Mouse (Mus musculus): Measurements from ENCODE around the gene Gm27021. TPM values are rescaled to one million over a fixed set of nuclear protein-coding genes. Genes with fewer than 3 reads are reported as not detected.

Gene Gm27021
- not detected in 2 replicates for polyA plus RNA-seq (2011; ENCODE audit: insufficient read depth, insufficient read length, low read depth, missing spikeins)

DNA sequence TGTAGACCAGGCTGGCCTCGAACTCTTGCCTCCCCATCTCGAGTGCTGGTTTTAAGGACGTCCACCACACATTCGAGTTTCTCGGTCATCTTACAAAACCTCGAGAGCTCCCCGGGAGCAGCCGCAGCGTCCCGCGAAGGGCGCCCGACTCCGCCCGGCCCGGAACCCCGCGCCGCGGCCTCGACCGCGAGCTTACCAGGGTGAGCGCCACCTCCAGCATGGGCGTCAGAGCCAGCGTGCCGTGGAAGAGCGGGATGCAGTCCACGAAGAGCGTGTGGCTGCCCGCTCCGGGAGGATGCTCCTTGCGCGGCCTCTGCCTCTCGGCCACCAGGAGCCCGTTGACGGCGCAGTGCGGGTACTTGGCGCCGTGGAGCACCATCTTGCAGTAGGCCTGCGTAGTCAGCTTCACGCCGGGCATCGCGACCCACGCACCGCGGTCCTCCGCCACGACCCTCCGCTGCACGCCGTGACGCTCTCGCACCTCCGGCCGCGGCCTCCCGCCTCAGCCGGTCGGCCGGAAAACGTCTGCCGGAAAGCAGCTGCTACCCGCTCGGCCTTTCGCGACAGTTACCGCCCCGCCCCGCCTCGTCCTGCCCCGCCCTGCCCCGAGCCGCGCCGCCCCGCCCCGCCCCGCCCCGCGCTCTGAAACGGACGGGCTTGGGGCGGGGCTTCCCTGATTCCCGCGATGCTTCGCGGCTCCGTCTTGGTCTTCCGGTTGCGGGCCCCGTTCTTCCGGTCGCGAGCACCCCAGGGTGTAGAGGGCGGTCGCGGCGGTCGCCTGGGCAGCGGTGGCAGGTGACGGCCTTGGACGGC lies at the start of gene Gm27021, which contains the start of gene Cox4i1:
Gene Gm27021 (minus strand): TSS at position 519 of the 813 bp plus-strand sequence.
Gene Cox4i1 (plus strand): TSS at position 662 of the 813 bp plus-strand sequence.
- Histone ChIP-seq H3K27ac (ENCODE audit: insufficient read depth, low read length) (peak within 1 kb of the TSS; percentile 92), H3K27me3 (ENCODE audit: control insufficient read depth, insufficient read depth, low read length, poor library complexity, severe bottlenecking) (no peaks in the 10 kb centered on the region), H3K36me3 (ENCODE audit: control insufficient read depth, insufficient read depth, low read length, poor library complexity, severe bottlenecking) (peaks cover 45% of the 10 kb centered on the region), H3K4me1 (ENCODE audit: control insufficient read depth, insufficient read depth, low read length) (peaks cover 8% of the 10 kb centered on the region), H3K9ac (ENCODE audit: low read depth, poor library complexity, severe bottlenecking) (peak within 1 kb of the TSS; percentile 90), H3K9me3 (replicated peaks; ENCODE audit: control insufficient read depth, insufficient read depth, low read length, poor library complexity, severe bottlenecking) (no peaks in the 10 kb centered on the region), H3K4me3 (ENCODE audit: low read depth, low read length) (peak within 1 kb of the TSS; percentile 85)
- TF ChIP-seq POLR2A (IDR thresholded peaks at IDR 0.05; ENCODE audit: insufficient read depth, low read length) (peak; percentile 92), EP300 (IDR thresholded peaks at IDR 0.05; ENCODE audit: insufficient read depth, low read depth, low read length) (no peak), CTCF (IDR thresholded peaks at IDR 0.05; ENCODE audit: low read depth, low read length) (no peak)

DNA sequence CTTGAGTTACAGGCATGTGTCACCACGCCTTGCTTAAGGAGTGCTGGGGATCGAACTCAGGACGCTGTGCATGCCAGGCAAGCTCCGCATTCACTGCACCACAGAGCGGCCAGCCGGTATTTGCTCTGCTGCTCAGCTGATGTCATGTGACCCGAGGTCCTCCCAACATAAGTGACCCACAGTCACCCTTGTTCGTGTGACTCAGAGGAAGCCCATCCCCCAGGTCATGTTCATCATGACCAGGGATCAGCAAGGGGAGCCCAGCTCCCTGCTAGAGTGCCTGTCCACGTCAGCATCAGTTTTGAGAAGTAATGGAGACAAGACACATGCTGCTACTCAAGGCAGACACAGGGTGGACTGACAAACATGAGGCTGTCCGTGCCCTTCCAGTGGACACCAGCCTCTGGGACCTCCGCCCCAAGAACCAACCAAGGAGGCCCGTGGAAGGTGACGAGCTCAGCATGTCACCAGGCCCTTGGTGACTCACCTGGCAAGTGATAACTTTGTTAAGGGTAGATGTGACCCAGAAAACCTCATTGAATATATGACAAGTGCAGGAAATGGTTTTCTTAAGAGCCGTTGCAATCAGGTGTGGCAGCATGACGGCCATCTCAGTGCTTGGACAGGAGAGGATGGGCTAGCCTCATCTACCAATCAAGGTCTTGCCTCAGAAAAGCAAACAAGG lies 48.3 kb upstream of the Gm27021 start:
- Histone ChIP-seq H3K27me3 (ENCODE audit: control insufficient read depth, insufficient read depth, low read length, poor library complexity, severe bottlenecking) (no peaks in the 10 kb centered on the region), H3K4me1 (ENCODE audit: control insufficient read depth, insufficient read depth, low read length) (no peaks in the 10 kb centered on the region), H3K9ac (ENCODE audit: low read depth, poor library complexity, severe bottlenecking) (no peak overlapping the region), H3K36me3 (ENCODE audit: control insufficient read depth, insufficient read depth, low read length, poor library complexity, severe bottlenecking) (no peaks in the 10 kb centered on the region), H3K4me3 (ENCODE audit: low read depth, low read length) (no peak overlapping the region), H3K27ac (ENCODE audit: insufficient read depth, low read length) (no peak overlapping the region), H3K9me3 (replicated peaks; ENCODE audit: control insufficient read depth, insufficient read depth, low read length, poor library complexity, severe bottlenecking) (no peaks in the 10 kb centered on the region)
- TF ChIP-seq POLR2A (IDR thresholded peaks at IDR 0.05; ENCODE audit: insufficient read depth, low read length): no peak
- no peak for TF ChIP-seq CTCF (IDR thresholded peaks at IDR 0.05; ENCODE audit: low read depth, low read length)
- TF ChIP-seq EP300 (IDR thresholded peaks at IDR 0.05; ENCODE audit: insufficient read depth, low read depth, low read length): no peak

DNA sequence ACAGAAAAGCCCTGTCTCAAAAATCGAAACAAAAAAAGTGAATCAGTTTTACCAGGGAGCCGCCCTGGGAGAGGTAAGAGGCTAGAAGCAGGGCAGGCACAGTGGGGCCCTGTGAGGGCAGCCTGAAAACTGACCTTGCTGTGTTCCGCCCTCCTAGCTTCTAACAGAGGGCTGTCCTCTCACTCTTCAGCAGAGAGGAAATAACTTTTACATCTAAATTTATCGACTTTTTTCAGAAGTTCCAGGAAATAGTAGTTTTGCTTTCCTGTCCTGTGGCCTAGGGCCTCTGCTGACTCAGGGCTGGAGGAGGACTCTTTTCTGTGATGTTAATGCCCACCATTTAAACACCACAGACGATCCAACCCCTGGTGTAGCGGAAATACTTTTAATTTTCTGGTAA lies 47.3 kb upstream of the Gm27021 start:
- Histone ChIP-seq H3K27ac (ENCODE audit: insufficient read depth, low read length) (no peak overlapping the region), H3K9ac (ENCODE audit: low read depth, poor library complexity, severe bottlenecking) (no peak overlapping the region), H3K4me3 (ENCODE audit: low read depth, low read length) (no peak overlapping the region), H3K36me3 (ENCODE audit: control insufficient read depth, insufficient read depth, low read length, poor library complexity, severe bottlenecking) (no peaks in the 10 kb centered on the region), H3K4me1 (ENCODE audit: control insufficient read depth, insufficient read depth, low read length) (no peaks in the 10 kb centered on the region), H3K27me3 (ENCODE audit: control insufficient read depth, insufficient read depth, low read length, poor library complexity, severe bottlenecking) (no peaks in the 10 kb centered on the region), H3K9me3 (replicated peaks; ENCODE audit: control insufficient read depth, insufficient read depth, low read length, poor library complexity, severe bottlenecking) (no peaks in the 10 kb centered on the region)
- TF ChIP-seq POLR2A (IDR thresholded peaks at IDR 0.05; ENCODE audit: insufficient read depth, low read length) (no peak), EP300 (IDR thresholded peaks at IDR 0.05; ENCODE audit: insufficient read depth, low read depth, low read length) (no peak), CTCF (IDR thresholded peaks at IDR 0.05; ENCODE audit: low read depth, low read length) (no peak)

DNA sequence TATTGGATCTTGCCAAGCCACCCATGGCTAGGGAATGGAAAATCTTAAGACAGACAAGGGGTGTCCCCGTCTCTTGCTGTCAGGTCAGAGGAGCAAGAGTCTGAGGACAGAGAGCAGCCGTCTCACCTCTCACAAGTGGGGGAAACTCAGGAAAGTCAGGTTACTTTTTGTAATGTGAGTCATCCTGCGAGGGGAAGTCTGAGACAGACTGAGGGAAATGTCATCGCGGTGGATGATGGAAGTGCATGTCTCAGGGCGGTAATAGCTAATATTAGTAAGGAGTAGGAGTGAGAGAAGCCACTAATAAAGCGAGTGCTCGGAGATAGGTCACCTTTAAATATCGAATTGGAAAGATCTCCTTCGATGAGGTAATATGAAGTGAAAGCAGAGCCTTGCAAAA lies 41.3 kb upstream of the Gm27021 start:
- no peaks in the 10 kb centered on the region for H3K27me3 ChIP-seq (ENCODE audit: control insufficient read depth, insufficient read depth, low read length, poor library complexity, severe bottlenecking)
- H3K27ac ChIP-seq (ENCODE audit: insufficient read depth, low read length): no peak overlapping the region
- no peaks in the 10 kb centered on the region for H3K9me3 ChIP-seq (replicated peaks; ENCODE audit: control insufficient read depth, insufficient read depth, low read length, poor library complexity, severe bottlenecking)
- H3K4me3 ChIP-seq (ENCODE audit: low read depth, low read length): no peak overlapping the region
- H3K36me3 ChIP-seq (ENCODE audit: control insufficient read depth, insufficient read depth, low read length, poor library complexity, severe bottlenecking): no peaks in the 10 kb centered on the region
- no peak for TF ChIP-seq CTCF (IDR thresholded peaks at IDR 0.05; ENCODE audit: low read depth, low read length)
- no peak for TF ChIP-seq POLR2A (IDR thresholded peaks at IDR 0.05; ENCODE audit: insufficient read depth, low read length)
- TF ChIP-seq EP300 (IDR thresholded peaks at IDR 0.05; ENCODE audit: insufficient read depth, low read depth, low read length): no peak
- no peak overlapping the region for H3K9ac ChIP-seq (ENCODE audit: low read depth, poor library complexity, severe bottlenecking)
- no peaks in the 10 kb centered on the region for H3K4me1 ChIP-seq (ENCODE audit: control insufficient read depth, insufficient read depth, low read length)

DNA sequence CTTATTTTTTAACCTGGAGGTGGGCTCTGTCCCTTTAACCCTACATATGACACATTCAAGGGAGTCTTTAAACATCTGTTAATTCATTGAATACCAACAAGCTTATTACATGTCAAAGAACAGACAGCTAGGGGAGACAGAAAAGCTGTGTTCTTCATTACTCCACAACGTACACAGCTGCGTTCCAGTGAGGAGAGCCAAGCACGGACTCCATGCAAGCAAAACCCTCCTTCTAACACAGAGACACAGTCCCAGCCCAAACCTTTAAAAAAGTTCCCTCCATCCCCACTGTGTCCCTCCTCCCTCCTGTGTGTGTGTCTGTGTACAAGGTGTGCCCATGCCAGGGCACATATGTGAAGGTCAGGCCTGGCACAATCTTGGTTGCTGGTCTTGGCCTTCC lies 38.3 kb upstream of the Gm27021 start:
- Histone ChIP-seq H3K9ac (ENCODE audit: low read depth, poor library complexity, severe bottlenecking) (no peak overlapping the region), H3K4me1 (ENCODE audit: control insufficient read depth, insufficient read depth, low read length) (no peaks in the 10 kb centered on the region), H3K27me3 (ENCODE audit: control insufficient read depth, insufficient read depth, low read length, poor library complexity, severe bottlenecking) (no peaks in the 10 kb centered on the region), H3K9me3 (replicated peaks; ENCODE audit: control insufficient read depth, insufficient read depth, low read length, poor library complexity, severe bottlenecking) (no peaks in the 10 kb centered on the region), H3K36me3 (ENCODE audit: control insufficient read depth, insufficient read depth, low read length, poor library complexity, severe bottlenecking) (no peaks in the 10 kb centered on the region), H3K4me3 (ENCODE audit: low read depth, low read length) (no peak overlapping the region), H3K27ac (ENCODE audit: insufficient read depth, low read length) (no peak overlapping the region)
- no peak for TF ChIP-seq POLR2A (IDR thresholded peaks at IDR 0.05; ENCODE audit: insufficient read depth, low read length)
- TF ChIP-seq EP300 (IDR thresholded peaks at IDR 0.05; ENCODE audit: insufficient read depth, low read depth, low read length): no peak
- TF ChIP-seq CTCF (IDR thresholded peaks at IDR 0.05; ENCODE audit: low read depth, low read length): no peak

DNA sequence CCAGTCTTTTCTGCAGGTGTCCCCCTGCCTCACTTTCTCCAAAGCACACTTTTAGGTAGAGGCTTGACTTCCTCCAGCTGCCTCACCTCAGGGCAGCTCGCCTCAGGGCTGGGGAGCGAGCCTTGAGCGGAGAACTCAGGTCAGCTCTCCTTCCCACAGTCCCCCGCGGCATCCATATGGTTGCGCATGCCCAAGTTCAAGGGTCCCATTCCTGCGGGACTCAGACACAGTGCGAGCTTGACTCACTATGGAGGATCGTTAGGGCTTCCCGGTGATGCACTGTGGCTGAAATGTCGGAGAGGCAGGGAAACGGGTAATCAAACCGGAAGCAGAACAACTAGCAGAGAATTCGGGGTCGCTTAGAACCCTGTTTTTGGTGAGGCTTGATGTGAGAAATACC lies 37.3 kb upstream of the Gm27021 start:
- Histone ChIP-seq H3K4me3 (ENCODE audit: low read depth, low read length) (no peak overlapping the region), H3K4me1 (ENCODE audit: control insufficient read depth, insufficient read depth, low read length) (no peaks in the 10 kb centered on the region), H3K27ac (ENCODE audit: insufficient read depth, low read length) (no peak overlapping the region), H3K9me3 (replicated peaks; ENCODE audit: control insufficient read depth, insufficient read depth, low read length, poor library complexity, severe bottlenecking) (no peaks in the 10 kb centered on the region), H3K27me3 (ENCODE audit: control insufficient read depth, insufficient read depth, low read length, poor library complexity, severe bottlenecking) (no peaks in the 10 kb centered on the region), H3K9ac (ENCODE audit: low read depth, poor library complexity, severe bottlenecking) (no peak overlapping the region), H3K36me3 (ENCODE audit: control insufficient read depth, insufficient read depth, low read length, poor library complexity, severe bottlenecking) (no peaks in the 10 kb centered on the region)
- no peak for TF ChIP-seq EP300 (IDR thresholded peaks at IDR 0.05; ENCODE audit: insufficient read depth, low read depth, low read length)
- no peak for TF ChIP-seq POLR2A (IDR thresholded peaks at IDR 0.05; ENCODE audit: insufficient read depth, low read length)
- TF ChIP-seq CTCF (IDR thresholded peaks at IDR 0.05; ENCODE audit: low read depth, low read length): no peak
